ENCODE assay signal across 14 mouse cellular contexts in genomic region chr5:150336451-150336850, GRCm38 (mm10).
A peak's percentile ranks its signal among the peaks of the same experiment; 100 is the strongest.
DNase-seq lines count a peak whose midpoint lies in the region; TF ChIP-seq lines count a peak whose summit lies in the region.
"Had no signal": no experiment of that assay in that cellular context is flagged by ENCODE, and none has a peak within 500 bp of the region (broad histone marks: within the 10 kb centered on the region; RNA-seq: fewer than 3 reads in every experiment).

No protein-coding gene starts in this region.

- no peak overlapping the region; the same call in 1 of the 2 replicates for H3K27ac ChIP-seq in left cerebral cortex, adult 2 months
- H3K27ac ChIP-seq: forebrain, embryonic 15.5 days; heart, embryonic 15.5 days; hindbrain, embryonic 15.5 days; midbrain, embryonic 12.5 days had no signal

- TF ChIP-seq CTCF in left cerebral cortex, adult 2 months (IDR thresholded peaks at IDR 0.05), result no peak

- DNase-seq in heart, adult 18-20 months, result peak; percentile 49 to 64
- no peak for DNase-seq in heart, postnatal 25 days (ENCODE audit: low spot score)
- peak; percentile 62 for DNase-seq in adrenal gland, postnatal 14 days
- DNase-seq in gastrocnemius, adult 8-10 months (ENCODE audit: low spot score in 2 of 2), result peak; percentile 47 to 71
- DNase-seq in heart, postnatal 14 days, result peak; percentile 11 to 34
- DNase-seq in left cerebral cortex, adult 2 months (ENCODE audit: extremely low spot score in 1 of 2, low spot score in 2 of 2), result no peak
- no peak for DNase-seq in cerebellum, adult 18-20 months
- DNase-seq: cerebellum, adult 9-10 months; layer of hippocampus, postnatal 36 days; retina, postnatal 1 day had no signal

- H3K4me3 ChIP-seq in left cerebral cortex, adult 2 months, result no peak overlapping the region
- H3K4me3 ChIP-seq: forebrain, embryonic 15.5 days; heart, embryonic 15.5 days; hindbrain, embryonic 15.5 days; midbrain, embryonic 12.5 days had no signal

- intact Hi-C loops in heart, postnatal 25 days (cut with DNase I), result no loop called here
- intact Hi-C loops in heart, postnatal 14 days (cut with DNase I), result loop anchor here (5.0 kb wide), 1 partner anchor 39 kb away; no protein-coding TSS in a partner anchor
- intact Hi-C loops in left cerebral cortex, adult 2 months (cut with DNase I), result no loop called here

Comparison
In these comparisons a context has a peak if more than half of its experiments do, and no peak if none do; other contexts are left out.
1. DNase-seq: peak in heart, adult 18-20 months (2 of 2), adrenal gland, postnatal 14 days (single experiment), gastrocnemius, adult 8-10 months (2 of 2) and heart, postnatal 14 days (2 of 2); none in heart, postnatal 25 days (single experiment), left cerebral cortex, adult 2 months (0 of 2) and cerebellum, adult 18-20 months (0 of 2).